In the genomic region with DNA sequence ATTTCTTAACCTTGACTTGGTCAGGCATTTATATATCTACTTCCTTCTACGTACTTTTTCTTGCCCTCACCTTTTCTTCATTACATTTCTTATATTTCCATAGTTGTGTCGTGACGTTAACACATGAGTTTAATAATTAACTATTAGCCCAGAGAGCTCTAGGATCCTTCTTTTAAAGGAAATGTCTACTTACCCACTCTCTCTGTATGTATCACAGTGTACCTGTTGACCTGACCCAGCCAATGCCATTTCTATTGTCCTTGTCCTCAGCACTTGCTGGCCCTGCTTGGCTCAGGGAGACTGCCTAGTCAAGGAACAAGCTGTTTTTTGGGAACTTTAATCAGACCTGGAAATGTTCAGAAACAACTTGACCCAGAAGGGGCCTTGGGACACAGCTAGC, we compare ENCODE assay signal across 18 mouse cellular contexts.
"Had no signal": no experiment of that assay in that cellular context is flagged by ENCODE, and none has a peak within 500 bp of the region (broad histone marks: within the 10 kb centered on the region; RNA-seq: fewer than 3 reads in every experiment).

No protein-coding gene starts in this region.

- H3K4me3 ChIP-seq: midbrain, embryonic 10.5 days; midbrain, embryonic 12.5 days; myocyte; neural tube, embryonic 13.5 days; neural tube, embryonic 15.5 days had no signal

- H3K36me3 ChIP-seq: midbrain, embryonic 10.5 days; midbrain, embryonic 12.5 days; neural tube, embryonic 13.5 days; neural tube, embryonic 15.5 days had no signal

- H3K9me3 ChIP-seq: midbrain, embryonic 10.5 days; midbrain, embryonic 12.5 days; neural tube, embryonic 13.5 days; neural tube, embryonic 15.5 days had no signal

- DNase-seq: lung, embryonic 14.5 days; lung, postnatal 4 days; midbrain, embryonic 14.5 days; retina, postnatal 1 day; right cerebral cortex, adult 18-20 months; right cerebral cortex, postnatal 25 days; right cerebral cortex, postnatal 4 days; spleen, adult 18-20 months; thymus, adult 2 months; thymus, postnatal 25 days; thymus, postnatal 4 days had no signal

- H3K4me2 ChIP-seq: lung, embryonic 14.5 days; midbrain, embryonic 12.5 days; neural tube, embryonic 13.5 days; neural tube, embryonic 15.5 days had no signal

- H3K27ac ChIP-seq: liver, embryonic 14.5 days; midbrain, embryonic 10.5 days; midbrain, embryonic 12.5 days; neural tube, embryonic 13.5 days; neural tube, embryonic 15.5 days had no signal

- ATAC-seq: midbrain, embryonic 16.5 days had no signal

- H3K27me3 ChIP-seq: neural tube, embryonic 15.5 days had no signal

- H3K4me1 ChIP-seq: midbrain, embryonic 10.5 days; neural tube, embryonic 15.5 days had no signal

- H3K9ac ChIP-seq: liver, embryonic 14.5 days; lung, embryonic 14.5 days; midbrain, embryonic 12.5 days; neural tube, embryonic 13.5 days; neural tube, embryonic 15.5 days had no signal
